Mouse (Mus musculus): ENCODE results near the gene Slc12a3. TPM values are rescaled to one million over a fixed set of nuclear protein-coding genes. Genes with fewer than 3 reads are reported as not detected.

Gene Slc12a3
- total and polyA plus RNA-seq, 3 experiments = not detected

DNA sequence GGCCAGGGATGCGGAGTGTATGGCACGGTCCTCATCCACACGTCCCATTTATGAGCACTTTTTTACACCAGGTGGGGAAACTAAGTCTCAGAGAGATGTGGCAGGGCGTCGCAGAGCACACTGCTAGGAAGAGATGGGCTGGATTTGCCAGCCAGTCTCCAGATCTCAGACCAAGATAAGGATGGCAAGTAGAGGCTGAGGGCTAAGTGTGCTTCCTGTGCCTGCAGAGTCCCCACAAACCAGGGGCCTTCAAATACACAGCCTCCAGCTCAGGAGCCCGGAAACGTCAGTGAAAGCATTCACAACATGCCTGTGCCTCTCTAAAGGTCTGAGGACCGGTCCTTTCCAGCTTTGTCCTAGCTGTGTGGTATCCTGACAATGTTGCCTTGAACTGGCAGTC lies 8.6 kb downstream of the Slc12a3 start:
- Histone ChIP-seq H3K27me3 (ENCODE audit: control insufficient read depth in 1 of 2, insufficient read depth in 2 of 2, low read length in 2 of 2) (peaks cover 0 to 4% of the 10 kb centered on the region in 2 experiments; a peak in 2 of 4 replicates), H3K36me3 (ENCODE audit: control insufficient read depth in 1 of 2, insufficient read depth in 2 of 2, low read length in 2 of 2) (no peaks in the 10 kb centered on the region)
- DNase-seq (ENCODE audit: low read depth, low spot score) = no peak

DNA sequence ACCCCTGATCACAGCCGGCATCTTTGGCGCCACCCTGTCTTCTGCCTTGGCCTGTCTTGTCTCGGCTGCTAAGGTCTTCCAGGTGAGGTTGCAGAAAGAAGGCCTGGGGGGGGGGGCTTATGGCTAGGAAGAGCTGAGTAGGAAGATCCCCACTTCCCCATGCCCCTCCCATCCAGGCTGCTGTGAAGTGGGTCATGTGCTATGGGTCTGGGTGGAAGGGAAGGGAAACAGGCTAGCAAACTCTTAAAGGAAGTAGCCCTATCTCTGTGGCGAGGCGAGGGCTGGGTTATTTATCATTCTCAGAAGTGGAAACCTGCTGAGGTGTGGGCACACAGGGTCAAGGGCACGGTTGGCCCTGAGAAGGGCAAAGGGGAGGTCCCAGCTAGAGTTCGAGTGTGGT lies 11.8 kb downstream of the Slc12a3 start:
- Histone ChIP-seq H3K27ac (ENCODE audit: control insufficient read depth, low read depth, low read length) (no peak overlapping the region), H3K4me3 (ENCODE audit: control insufficient read depth in 1 of 2, insufficient read depth in 1 of 2, low read depth in 2 of 2, low read length in 2 of 2) (no peak overlapping the region), H3K27me3 (ENCODE audit: control insufficient read depth in 1 of 2, insufficient read depth in 2 of 2, low read length in 2 of 2) (no peaks in the 10 kb centered on the region; a peak in 1 of 4 replicates), H3K79me2 (ENCODE audit: control insufficient read depth, insufficient read depth, low read length, poor library complexity) (no peaks in the 10 kb centered on the region), H3K36me3 (ENCODE audit: control insufficient read depth in 1 of 2, insufficient read depth in 2 of 2, low read length in 2 of 2) (no peaks in the 10 kb centered on the region), H3K9ac (ENCODE audit: control insufficient read depth, low read depth, low read length, poor library complexity, severe bottlenecking) (no peak overlapping the region), H3K4me1 (ENCODE audit: control insufficient read depth in 1 of 2, insufficient read depth in 2 of 2, low read length in 2 of 2) (no peaks in the 10 kb centered on the region), H3K9me3 (replicated peaks; ENCODE audit: insufficient read depth, low read length) (no peaks in the 10 kb centered on the region)
- DNase-seq (ENCODE audit: low read depth, low spot score) = no peak
- TF ChIP-seq MYC (IDR thresholded peaks at IDR 0.05; ENCODE audit: low read depth, low read length) = no peak
- no peak for TF ChIP-seq POLR2AphosphoS2 (IDR thresholded peaks at IDR 0.05; ENCODE audit: low read length)
- no peak for TF ChIP-seq POLR2AphosphoS5 (IDR thresholded peaks at IDR 0.05; ENCODE audit: borderline replicate concordance, low read depth, low read length)
- no peak for TF ChIP-seq USF2 (IDR thresholded peaks at IDR 0.05; ENCODE audit: borderline replicate concordance in 1 of 2, insufficient read depth in 1 of 2, low read depth in 1 of 2, low read length in 2 of 2)
- TF ChIP-seq ETS1 (IDR thresholded peaks at IDR 0.05; ENCODE audit: low read depth, low read length) = no peak
- TF ChIP-seq ZNF384 (IDR thresholded peaks at IDR 0.05; ENCODE audit: low read depth, low read length) = no peak
- TF ChIP-seq CHD2 (IDR thresholded peaks at IDR 0.05; ENCODE audit: low read length) = no peak
- TF ChIP-seq TBP (IDR thresholded peaks at IDR 0.05; ENCODE audit: low read depth, low read length) = no peak
- no peak for TF ChIP-seq MXI1 (IDR thresholded peaks at IDR 0.05; ENCODE audit: low read depth, low read length)
- no peak for TF ChIP-seq TCF12 (IDR thresholded peaks at IDR 0.05; ENCODE audit: low read depth, low read length)
- TF ChIP-seq BHLHE40 (IDR thresholded peaks at IDR 0.05; ENCODE audit: borderline replicate concordance, low read depth, low read length) = no peak
- TF ChIP-seq NRF1 (IDR thresholded peaks at IDR 0.05; ENCODE audit: insufficient read depth, low read depth, low read length, poor library complexity, severe bottlenecking) = no peak
- TF ChIP-seq ZC3H11A (IDR thresholded peaks at IDR 0.05; ENCODE audit: low read depth, low read length) = no peak

More for the DNA sequence above, 8.6 kb downstream of the Slc12a3 start:
- Histone ChIP-seq H3K27ac (ENCODE audit: control insufficient read depth, low read depth, low read length) (no peak overlapping the region), H3K4me3 (ENCODE audit: control insufficient read depth in 1 of 2, insufficient read depth in 1 of 2, low read depth in 2 of 2, low read length in 2 of 2) (no peak overlapping the region), H3K9me3 (replicated peaks; ENCODE audit: insufficient read depth, low read length) (no peaks in the 10 kb centered on the region), H3K79me2 (ENCODE audit: control insufficient read depth, insufficient read depth, low read length, poor library complexity) (no peaks in the 10 kb centered on the region), H3K9ac (ENCODE audit: control insufficient read depth, low read depth, low read length, poor library complexity, severe bottlenecking) (no peak overlapping the region), H3K4me1 (ENCODE audit: control insufficient read depth in 1 of 2, insufficient read depth in 2 of 2, low read length in 2 of 2) (no peaks in the 10 kb centered on the region)
- TF ChIP-seq USF2 (IDR thresholded peaks at IDR 0.05; ENCODE audit: borderline replicate concordance in 1 of 2, insufficient read depth in 1 of 2, low read depth in 1 of 2, low read length in 2 of 2) (no peak), MXI1 (IDR thresholded peaks at IDR 0.05; ENCODE audit: low read depth, low read length) (no peak), USF1 (IDR thresholded peaks at IDR 0.05; ENCODE audit: low read depth, low read length) (no peak), KAT2A (conservative IDR thresholded peaks at IDR 0.05; ENCODE audit: low read depth, low read length) (no peak), ZMIZ1 (IDR thresholded peaks at IDR 0.05; ENCODE audit: low read depth, low read length) (no peak), UBTF (IDR thresholded peaks at IDR 0.05; ENCODE audit: borderline replicate concordance, insufficient read depth, low read depth, low read length) (no peak), NELFE (IDR thresholded peaks at IDR 0.05; ENCODE audit: low read depth, low read length) (no peak)
